Mouse (Mus musculus): Measurements from ENCODE around the gene Ttc23. TPM values are rescaled to one million over a fixed set of nuclear protein-coding genes. Genes with fewer than 3 reads are reported as not detected.
A peak's percentile ranks its signal among the peaks of the same experiment; 100 is the strongest.

Gene Ttc23
- polyA plus RNA-seq (2014; fragmentation: Nextera tagmentation; extraction: Ambion mirVana), result 64.9 and 70.7 TPM in 2 replicates

DNA sequence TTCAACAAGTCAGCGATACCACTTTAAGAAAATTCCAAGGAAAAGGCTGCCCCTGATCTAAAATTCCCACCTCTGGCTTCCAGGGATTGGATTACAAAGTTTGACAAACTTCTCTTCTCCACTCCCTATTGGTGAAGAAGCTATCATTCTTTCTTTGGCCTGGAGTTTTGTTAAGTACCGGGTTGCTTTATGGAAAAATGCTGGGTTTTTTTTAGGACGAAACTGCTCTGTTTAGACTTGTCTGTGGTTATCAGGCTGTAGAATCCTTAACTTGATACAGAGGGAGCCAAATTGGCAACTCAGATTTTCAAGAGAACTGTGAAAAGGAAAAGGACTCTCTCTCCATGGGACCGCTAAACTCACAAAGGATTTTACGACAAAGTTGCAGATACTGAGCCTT is at the start of gene Ttc23:
Gene Ttc23, plus strand, starts transcription at position 134 of the 400 bp plus-strand sequence.
- H3K36me3 ChIP-seq (ENCODE audit: control insufficient read depth, insufficient read depth, low read length), result no peaks in the 10 kb centered on the region
- peak within 1 kb of the TSS; percentile 93 for H3K27ac ChIP-seq (replicated peaks; ENCODE audit: low read depth, low read length)
- peak within 1 kb of the TSS; percentile 82 for H3K4me3 ChIP-seq (ENCODE audit: low read depth, low read length)
- DNase-seq (ENCODE audit: low spot score) (peak; percentile 45), ATAC-seq (ENCODE audit: insufficient number of reproducible peaks, low FRiP score, low TSS enrichment, low read depth) (no peak)
- H3K9me3 ChIP-seq (ENCODE audit: control insufficient read depth, low read length), result no peaks in the 10 kb centered on the region
- H3K9ac ChIP-seq (ENCODE audit: low read length), result peak within 1 kb of the TSS; percentile 74
- H3K4me1 ChIP-seq (ENCODE audit: control insufficient read depth, insufficient read depth, low read length), result peaks cover 12% of the 10 kb centered on the region; the same call in 1 of the 2 replicates
- no peaks in the 10 kb centered on the region for H3K27me3 ChIP-seq (ENCODE audit: control insufficient read depth, insufficient read depth, low read length)
- WGBS, result 0% methylated on average over 5 of the region's 5 CpGs
- peak within 1 kb of the TSS; percentile 78 for H3K4me2 ChIP-seq (ENCODE audit: low read depth, severe bottlenecking)

DNA sequence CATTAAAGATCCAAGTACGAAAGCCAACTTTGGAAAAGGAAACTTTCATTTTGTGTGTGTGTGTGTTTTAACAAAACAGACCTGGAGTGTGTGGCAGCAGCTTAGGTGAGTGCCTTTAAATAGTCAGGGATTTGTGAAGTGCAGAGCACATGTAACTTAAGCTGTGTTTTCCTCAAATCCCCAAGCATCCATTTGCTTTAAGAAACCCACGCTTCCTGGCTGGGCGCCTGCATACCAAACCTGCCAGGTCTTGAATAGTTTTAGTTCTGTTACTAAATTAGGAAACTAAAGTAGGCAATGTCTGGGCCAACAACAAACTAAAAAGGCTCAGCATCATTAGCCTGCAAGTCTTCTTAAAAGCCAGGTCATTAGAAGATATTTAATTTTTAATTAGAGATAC is 49.2 kb upstream of the Ttc23 start:
- no peak overlapping the region for H3K4me3 ChIP-seq (ENCODE audit: low read depth, low read length)
- H3K27ac ChIP-seq (replicated peaks; ENCODE audit: low read depth, low read length), result no peak overlapping the region
- no peaks in the 10 kb centered on the region for H3K36me3 ChIP-seq (ENCODE audit: control insufficient read depth, insufficient read depth, low read length)
- H3K27me3 ChIP-seq (ENCODE audit: control insufficient read depth, insufficient read depth, low read length), result no peaks in the 10 kb centered on the region
- DNase-seq (ENCODE audit: low spot score), result no peak
- ATAC-seq (ENCODE audit: insufficient number of reproducible peaks, low FRiP score, low TSS enrichment, low read depth), result no peak
- 55% methylated on average over 3 of the region's 3 CpGs for WGBS
- no peak overlapping the region for H3K4me2 ChIP-seq (ENCODE audit: low read depth, severe bottlenecking)
- no peak overlapping the region for H3K9ac ChIP-seq (ENCODE audit: low read length)
- no peaks in the 10 kb centered on the region for H3K9me3 ChIP-seq (ENCODE audit: control insufficient read depth, low read length)
- H3K4me1 ChIP-seq (ENCODE audit: control insufficient read depth, insufficient read depth, low read length), result no peaks in the 10 kb centered on the region

DNA sequence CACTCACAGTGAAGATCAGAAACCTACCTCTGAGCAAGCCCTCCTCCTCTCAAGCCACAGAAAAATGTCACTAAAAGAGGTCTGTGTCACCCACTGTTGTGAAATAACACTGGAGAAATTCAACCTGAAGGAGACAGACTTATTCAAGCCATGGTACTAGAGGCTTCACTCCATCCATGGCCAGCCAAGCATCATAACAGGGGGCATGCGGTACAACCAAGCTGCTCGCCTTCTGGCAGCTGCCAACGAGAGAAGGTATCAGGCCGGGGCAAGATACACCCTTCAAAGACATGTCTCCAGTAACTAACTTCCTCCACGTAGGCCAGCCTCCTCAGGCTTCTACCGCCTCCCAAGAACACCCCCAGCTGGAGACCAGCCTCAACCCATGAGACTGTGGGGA is 42.1 kb upstream of the Ttc23 start:
- Histone ChIP-seq H3K9ac (ENCODE audit: low read length) (no peak overlapping the region), H3K4me1 (ENCODE audit: control insufficient read depth, insufficient read depth, low read length) (peaks cover 4% of the 10 kb centered on the region; the same call in 1 of the 2 replicates), H3K27ac (replicated peaks; ENCODE audit: low read depth, low read length) (no peak overlapping the region), H3K9me3 (ENCODE audit: control insufficient read depth, low read length) (no peaks in the 10 kb centered on the region), H3K36me3 (ENCODE audit: control insufficient read depth, insufficient read depth, low read length) (no peaks in the 10 kb centered on the region), H3K4me2 (ENCODE audit: low read depth, severe bottlenecking) (no peak overlapping the region), H3K4me3 (ENCODE audit: low read depth, low read length) (no peak overlapping the region), H3K27me3 (ENCODE audit: control insufficient read depth, insufficient read depth, low read length) (no peaks in the 10 kb centered on the region)
- WGBS, result 88% methylated on average over 6 of the region's 6 CpGs
- no peak for ATAC-seq (ENCODE audit: insufficient number of reproducible peaks, low FRiP score, low TSS enrichment, low read depth)
- no peak for DNase-seq (ENCODE audit: low spot score)

DNA sequence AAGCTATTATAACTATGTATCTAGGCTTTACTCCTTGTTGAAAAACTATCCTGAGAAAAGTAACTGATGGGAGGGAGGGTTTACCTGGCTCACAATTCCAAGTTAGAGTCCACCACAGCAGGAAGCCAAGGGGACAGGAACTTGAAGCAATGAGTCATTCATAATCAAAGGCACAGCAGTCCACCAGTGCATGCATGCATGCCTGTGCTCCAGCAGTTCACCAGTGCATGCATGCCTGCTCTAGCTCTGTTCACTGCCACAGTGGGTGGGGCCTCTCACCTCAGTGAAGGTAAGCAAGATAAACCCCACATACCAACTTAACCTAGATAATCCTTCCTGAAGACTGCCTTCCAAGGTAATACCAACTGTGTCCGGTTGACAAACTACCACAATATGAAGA is 41.0 kb upstream of the Ttc23 start:
- Histone ChIP-seq H3K4me3 (ENCODE audit: low read depth, low read length) (no peak overlapping the region), H3K27ac (replicated peaks; ENCODE audit: low read depth, low read length) (no peak overlapping the region), H3K9me3 (ENCODE audit: control insufficient read depth, low read length) (no peaks in the 10 kb centered on the region), H3K4me2 (ENCODE audit: low read depth, severe bottlenecking) (no peak overlapping the region), H3K36me3 (ENCODE audit: control insufficient read depth, insufficient read depth, low read length) (no peaks in the 10 kb centered on the region), H3K9ac (ENCODE audit: low read length) (no peak overlapping the region), H3K4me1 (ENCODE audit: control insufficient read depth, insufficient read depth, low read length) (peaks cover 4% of the 10 kb centered on the region; the same call in 1 of the 2 replicates), H3K27me3 (ENCODE audit: control insufficient read depth, insufficient read depth, low read length) (no peaks in the 10 kb centered on the region)
- 87% methylated on average over 1 of the region's 1 CpGs for WGBS
- DNase-seq (ENCODE audit: low spot score) (no peak), ATAC-seq (ENCODE audit: insufficient number of reproducible peaks, low FRiP score, low TSS enrichment, low read depth) (no peak)

DNA sequence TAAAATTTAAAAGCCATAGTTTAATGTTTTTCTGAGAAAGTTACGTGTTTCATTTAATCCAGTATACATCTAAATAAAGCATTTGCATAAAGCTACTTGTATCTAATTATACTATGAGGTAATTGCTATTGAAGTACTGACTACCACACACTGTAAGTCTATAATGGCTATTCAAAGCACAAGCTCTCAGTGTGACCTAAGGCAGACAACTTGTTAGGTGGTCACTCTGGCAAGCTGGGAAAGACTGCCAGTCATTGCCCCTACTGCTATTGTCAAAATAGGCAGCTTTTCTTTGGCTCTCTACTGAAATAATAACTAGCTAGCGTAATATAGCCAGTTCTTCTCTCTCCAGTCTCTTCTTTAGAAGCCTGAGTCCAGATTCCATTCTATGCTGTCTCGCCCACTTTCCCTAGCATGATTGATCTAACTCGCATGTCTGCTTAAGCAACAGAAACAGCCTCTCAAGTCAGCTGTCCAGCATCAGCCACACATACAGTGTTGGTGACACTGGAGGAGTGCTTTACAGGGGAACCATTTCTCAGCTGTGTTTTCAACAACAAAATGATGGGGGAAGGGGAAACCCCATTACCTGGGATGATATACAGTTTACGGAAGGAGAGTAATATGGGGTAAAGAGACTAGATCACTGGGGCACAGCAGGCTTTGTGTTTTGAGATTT is 39.4 kb upstream of the Ttc23 start:
- Histone ChIP-seq H3K4me2 (ENCODE audit: low read depth, severe bottlenecking) (no peak overlapping the region), H3K4me1 (ENCODE audit: control insufficient read depth, insufficient read depth, low read length) (peaks cover 4% of the 10 kb centered on the region; the same call in 1 of the 2 replicates), H3K27me3 (ENCODE audit: control insufficient read depth, insufficient read depth, low read length) (no peaks in the 10 kb centered on the region), H3K9me3 (ENCODE audit: control insufficient read depth, low read length) (no peaks in the 10 kb centered on the region), H3K27ac (replicated peaks; ENCODE audit: low read depth, low read length) (no peak overlapping the region), H3K9ac (ENCODE audit: low read length) (no peak overlapping the region), H3K36me3 (ENCODE audit: control insufficient read depth, insufficient read depth, low read length) (no peaks in the 10 kb centered on the region), H3K4me3 (ENCODE audit: low read depth, low read length) (no peak overlapping the region)
- ATAC-seq (ENCODE audit: insufficient number of reproducible peaks, low FRiP score, low TSS enrichment, low read depth) (no peak), DNase-seq (ENCODE audit: low spot score) (no peak)
- WGBS, result 72% methylated on average over 5 of the region's 5 CpGs

DNA sequence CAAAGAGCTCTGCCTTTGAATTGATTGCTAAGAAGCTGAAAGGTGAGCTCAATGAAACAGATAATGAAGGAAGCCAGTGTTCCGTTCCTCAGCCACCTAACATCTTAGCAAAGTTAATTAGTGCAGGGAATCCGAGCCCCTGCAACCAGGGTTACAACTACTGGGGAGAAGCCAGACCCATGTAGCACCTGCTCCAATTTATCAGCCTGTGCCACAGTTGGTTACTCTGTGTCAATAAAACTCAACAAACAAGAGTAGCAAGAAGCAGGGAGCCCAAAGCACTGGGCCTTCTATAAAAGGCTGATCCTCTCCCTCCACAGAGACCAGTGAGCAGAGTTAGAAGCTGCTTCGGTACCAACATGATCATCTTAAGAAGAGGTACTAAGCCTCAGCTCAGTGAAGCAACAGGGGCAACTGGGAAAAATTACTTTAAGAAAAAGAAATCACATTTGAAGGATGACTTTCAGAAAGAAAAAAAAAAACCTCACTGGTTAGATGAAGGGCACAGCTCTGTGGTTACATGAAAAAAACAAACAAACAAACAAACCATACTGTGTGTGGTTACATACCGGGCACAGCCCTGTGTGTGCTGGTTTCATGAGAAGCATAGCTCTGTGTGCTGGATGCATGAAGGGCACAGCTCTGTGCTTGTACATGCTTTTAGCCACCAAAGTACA is 38.7 kb upstream of the Ttc23 start:
- Histone ChIP-seq H3K4me3 (ENCODE audit: low read depth, low read length) (no peak overlapping the region), H3K9ac (ENCODE audit: low read length) (no peak overlapping the region), H3K36me3 (ENCODE audit: control insufficient read depth, insufficient read depth, low read length) (no peaks in the 10 kb centered on the region), H3K4me1 (ENCODE audit: control insufficient read depth, insufficient read depth, low read length) (peaks cover 4% of the 10 kb centered on the region; the same call in 1 of the 2 replicates), H3K4me2 (ENCODE audit: low read depth, severe bottlenecking) (no peak overlapping the region), H3K9me3 (ENCODE audit: control insufficient read depth, low read length) (no peaks in the 10 kb centered on the region), H3K27ac (replicated peaks; ENCODE audit: low read depth, low read length) (no peak overlapping the region), H3K27me3 (ENCODE audit: control insufficient read depth, insufficient read depth, low read length) (no peaks in the 10 kb centered on the region)
- ATAC-seq (ENCODE audit: insufficient number of reproducible peaks, low FRiP score, low TSS enrichment, low read depth) (no peak), DNase-seq (ENCODE audit: low spot score) (no peak)
- 36% methylated on average over 4 of the region's 4 CpGs for WGBS

DNA sequence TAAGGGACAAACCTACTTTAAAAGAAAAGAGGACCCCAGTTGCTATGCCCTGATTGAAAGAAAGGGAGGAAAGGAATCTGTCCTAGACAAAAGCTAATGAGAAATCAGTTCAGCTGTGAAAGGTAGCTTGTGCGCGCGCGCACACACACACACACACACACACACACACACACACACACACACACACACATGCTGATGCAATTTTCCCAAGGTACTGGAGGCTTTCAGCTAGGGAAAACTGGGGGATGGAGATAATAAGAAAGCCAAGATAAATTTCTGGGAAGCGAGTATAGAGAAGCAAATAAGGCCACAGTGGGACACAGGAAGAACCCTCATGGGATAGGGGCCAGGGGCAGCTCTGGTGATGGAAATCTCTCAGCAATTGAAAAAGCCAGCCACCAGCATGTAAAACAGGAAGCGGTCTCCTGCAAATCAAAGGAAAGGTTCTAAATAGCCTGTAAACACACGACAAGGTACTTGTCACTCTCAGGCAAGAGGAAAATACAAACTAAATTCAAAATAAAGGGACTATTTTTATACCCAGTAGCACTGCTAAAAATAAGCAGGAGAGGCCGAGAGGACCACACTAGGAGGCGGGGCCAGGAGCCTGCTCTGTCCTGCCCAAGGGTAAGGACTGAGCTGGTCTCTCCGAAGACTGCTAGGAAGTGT is 33.3 kb upstream of the Ttc23 start:
- Histone ChIP-seq H3K4me1 (ENCODE audit: control insufficient read depth, insufficient read depth, low read length) (peaks cover 3% of the 10 kb centered on the region; the same call in 1 of the 2 replicates), H3K27ac (replicated peaks; ENCODE audit: low read depth, low read length) (0 out of 2 replicates have a peak overlapping the region, but pooled peaks have one; percentile 14), H3K36me3 (ENCODE audit: control insufficient read depth, insufficient read depth, low read length) (no peaks in the 10 kb centered on the region), H3K9me3 (ENCODE audit: control insufficient read depth, low read length) (no peaks in the 10 kb centered on the region), H3K4me2 (ENCODE audit: low read depth, severe bottlenecking) (no peak overlapping the region), H3K27me3 (ENCODE audit: control insufficient read depth, insufficient read depth, low read length) (no peaks in the 10 kb centered on the region), H3K9ac (ENCODE audit: low read length) (no peak overlapping the region), H3K4me3 (ENCODE audit: low read depth, low read length) (no peak overlapping the region)
- ATAC-seq (ENCODE audit: insufficient number of reproducible peaks, low FRiP score, low TSS enrichment, low read depth) (no peak), DNase-seq (ENCODE audit: low spot score) (no peak)
- WGBS, result 64% methylated on average over 10 of the region's 10 CpGs

DNA sequence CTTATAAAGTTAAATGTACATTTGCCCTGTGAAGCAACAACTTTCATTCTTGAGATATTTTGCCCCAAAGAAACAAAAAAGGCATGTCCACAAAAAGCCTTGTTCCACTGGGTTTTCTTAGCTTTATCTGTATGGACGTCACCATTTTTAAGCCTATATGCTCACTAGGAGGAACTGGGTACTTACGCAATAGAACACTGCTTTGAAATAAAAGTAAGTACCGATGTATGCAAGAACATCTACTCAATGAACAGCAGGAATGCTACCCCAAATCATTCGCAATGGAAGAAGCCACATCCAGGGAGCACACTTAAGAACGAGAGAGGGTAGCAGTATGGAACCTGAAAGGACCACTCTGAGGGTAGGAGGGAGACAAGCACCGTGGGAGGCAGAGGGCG is 32.7 kb upstream of the Ttc23 start:
- H3K27me3 ChIP-seq (ENCODE audit: control insufficient read depth, insufficient read depth, low read length), result no peaks in the 10 kb centered on the region
- no peak for DNase-seq (ENCODE audit: low spot score)
- peaks cover 3% of the 10 kb centered on the region; the same call in 1 of the 2 replicates for H3K4me1 ChIP-seq (ENCODE audit: control insufficient read depth, insufficient read depth, low read length)
- H3K4me2 ChIP-seq (ENCODE audit: low read depth, severe bottlenecking), result no peak overlapping the region
- 0 out of 2 replicates have a peak overlapping the region, but pooled peaks have one; percentile 14 for H3K27ac ChIP-seq (replicated peaks; ENCODE audit: low read depth, low read length)
- H3K4me3 ChIP-seq (ENCODE audit: low read depth, low read length), result no peak overlapping the region
- H3K36me3 ChIP-seq (ENCODE audit: control insufficient read depth, insufficient read depth, low read length), result no peaks in the 10 kb centered on the region
- 88% methylated on average over 7 of the region's 7 CpGs for WGBS
- no peak for ATAC-seq (ENCODE audit: insufficient number of reproducible peaks, low FRiP score, low TSS enrichment, low read depth)
- H3K9ac ChIP-seq (ENCODE audit: low read length), result no peak overlapping the region
- H3K9me3 ChIP-seq (ENCODE audit: control insufficient read depth, low read length), result no peaks in the 10 kb centered on the region
